Mouse (Mus musculus): Measurements from ENCODE around the gene Miga1. TPM values are rescaled to one million over a fixed set of nuclear protein-coding genes. Genes with fewer than 3 reads are reported as not detected.
"Not testable (repeated sequence)": the region's sequence is repeated elsewhere in the genome, so short reads cannot be mapped to it uniquely, and the experiment has no call there.

Gene Miga1
- polyA plus RNA-seq, 1 experiment from 2014 or later: 19.1 TPM

DNA sequence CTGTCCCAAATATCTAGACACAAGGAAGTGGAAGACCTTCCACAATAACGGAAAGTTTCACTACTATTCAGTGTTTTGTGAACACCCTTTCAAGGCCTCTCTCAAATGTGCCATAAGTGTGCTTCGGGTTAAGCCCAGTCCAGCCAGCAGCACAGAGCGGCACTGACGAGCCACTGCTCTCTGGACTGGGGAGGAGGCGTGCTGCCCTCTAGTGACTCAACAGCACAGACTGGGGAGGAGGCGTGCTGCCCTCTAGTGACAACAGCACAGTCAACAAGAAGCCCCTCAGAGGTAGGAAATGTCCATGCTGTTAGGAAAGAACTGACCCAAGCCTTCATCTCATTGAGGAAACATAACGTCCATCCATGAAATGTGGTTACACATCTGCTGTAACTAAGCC is 24.6 kb downstream of the Miga1 start:
- peak; percentile 86 for DNase-seq (ENCODE audit: low spot score)
- WGBS: 13% methylated on average over 7 of the region's 7 CpGs
- no peak overlapping the region for H3K4me3 ChIP-seq
- H3K9me3 ChIP-seq: no peaks in the 10 kb centered on the region
- no peak overlapping the region for H3K27ac ChIP-seq (replicated peaks)
- peaks cover 35% of the 10 kb centered on the region for H3K36me3 ChIP-seq (replicated peaks)
- H3K27me3 ChIP-seq (replicated peaks; ENCODE audit: low read depth, poor library complexity, severe bottlenecking): no peaks in the 10 kb centered on the region
- no peaks in the 10 kb centered on the region for H3K4me1 ChIP-seq

DNA sequence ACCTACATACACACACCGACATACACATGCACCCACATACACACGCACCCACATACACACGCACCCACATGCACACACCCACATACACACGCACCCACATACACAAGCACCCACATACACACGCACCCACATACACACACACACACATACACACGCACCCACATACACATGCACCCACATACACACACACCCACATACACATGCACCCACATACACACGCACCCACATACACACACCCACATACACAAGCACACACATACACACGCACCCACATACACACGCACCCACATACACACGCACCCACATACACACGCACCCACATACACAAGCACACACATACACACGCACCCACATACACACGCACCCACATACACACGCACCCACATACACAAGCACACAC is 25.5 kb downstream of the Miga1 start:
- H3K27ac ChIP-seq (replicated peaks); H3K27me3 ChIP-seq (replicated peaks; ENCODE audit: low read depth, poor library complexity, severe bottlenecking); DNase-seq (ENCODE audit: low spot score); H3K4me1 ChIP-seq; H3K9me3 ChIP-seq; H3K4me3 ChIP-seq: not testable (repeated sequence)
- peaks cover 31% of the 10 kb centered on the region for H3K36me3 ChIP-seq (replicated peaks)
- WGBS: 76% methylated on average over 14 of the region's 14 CpGs

DNA sequence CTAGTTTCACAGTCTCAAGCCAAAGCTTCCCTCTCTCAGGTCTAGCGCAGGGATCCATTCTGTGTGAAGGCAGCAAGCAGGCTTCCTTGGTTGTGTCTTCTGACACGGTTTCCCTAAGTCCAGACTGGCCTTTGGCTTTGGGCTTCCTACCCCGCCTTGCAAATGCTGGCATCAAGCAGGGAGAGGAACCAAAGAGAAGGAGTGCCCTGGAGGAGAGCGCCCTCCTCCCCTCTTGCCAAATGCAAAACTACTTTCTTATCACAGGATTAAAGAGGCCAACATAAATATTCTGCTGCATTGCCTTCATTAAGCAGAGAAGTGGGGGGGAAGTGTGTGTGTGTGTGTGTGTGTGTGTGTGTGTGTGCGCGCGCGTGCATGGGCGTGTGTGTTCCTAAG is 31.0 kb downstream of the Miga1 start:
- no peak for DNase-seq (ENCODE audit: low spot score)
- 87% methylated on average over 9 of the region's 9 CpGs for WGBS
- Histone ChIP-seq H3K27me3 (replicated peaks; ENCODE audit: low read depth, poor library complexity, severe bottlenecking) (no peaks in the 10 kb centered on the region), H3K36me3 (replicated peaks) (peaks cover 52% of the 10 kb centered on the region), H3K27ac (replicated peaks) (no peak overlapping the region), H3K4me3 (no peak overlapping the region), H3K4me1 (peaks cover 16% of the 10 kb centered on the region), H3K9me3 (no peaks in the 10 kb centered on the region)

- DNase-seq (ENCODE audit: low spot score): no peak
- Histone ChIP-seq H3K36me3 (replicated peaks) (peaks cover 52% of the 10 kb centered on the region), H3K27ac (replicated peaks) (peak overlapping the region; percentile 42; the same call in 1 of the 2 replicates), H3K9me3 (no peaks in the 10 kb centered on the region), H3K27me3 (replicated peaks; ENCODE audit: low read depth, poor library complexity, severe bottlenecking) (no peaks in the 10 kb centered on the region), H3K4me1 (peaks cover 19% of the 10 kb centered on the region), H3K4me3 (no peak overlapping the region)
- 65% methylated on average over 10 of the region's 10 CpGs for WGBS
Observed at GRCm38 (mm10) chr3:152308485-152309249, 31.5 kb downstream of the Miga1 start.

- peaks cover 55% of the 10 kb centered on the region for H3K36me3 ChIP-seq (replicated peaks)
Observed at GRCm38 (mm10) chr3:152305971-152306370, 34.2 kb downstream of the Miga1 start.

DNA sequence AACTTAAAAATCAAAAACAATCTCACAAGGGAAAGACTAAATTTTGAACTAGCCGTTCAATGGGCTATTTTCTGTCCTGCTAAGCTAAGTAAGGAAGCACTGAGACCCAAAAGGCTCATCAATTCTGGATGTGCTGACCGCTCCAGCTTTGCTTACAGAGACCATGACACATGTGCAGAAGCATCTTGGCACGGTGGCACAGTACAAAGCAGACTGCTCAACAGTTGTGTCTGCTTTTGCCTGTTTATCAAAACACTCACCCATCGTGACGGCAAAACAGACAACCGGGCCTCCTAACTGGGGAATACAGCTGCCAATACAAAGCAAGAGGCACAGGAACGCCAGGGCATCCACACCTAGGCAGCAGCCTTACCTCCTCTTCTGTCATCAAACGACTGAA is 35.1 kb downstream of the Miga1 start:
- no peak overlapping the region for H3K27ac ChIP-seq (replicated peaks)
- H3K27me3 ChIP-seq (replicated peaks; ENCODE audit: low read depth, poor library complexity, severe bottlenecking): no peaks in the 10 kb centered on the region
- peaks cover 63% of the 10 kb centered on the region for H3K36me3 ChIP-seq (replicated peaks)
- peaks cover 22% of the 10 kb centered on the region for H3K4me1 ChIP-seq
- 88% methylated on average over 8 of the region's 8 CpGs for WGBS
- no peak overlapping the region for H3K4me3 ChIP-seq
- no peaks in the 10 kb centered on the region for H3K9me3 ChIP-seq
- DNase-seq (ENCODE audit: low spot score): no peak

More at GRCm38 (mm10) chr3:152305971-152306370, 34.2 kb downstream of the Miga1 start:
- no peak overlapping the region for H3K4me3 ChIP-seq
- 83% methylated on average over 4 of the region's 4 CpGs for WGBS
- no peaks in the 10 kb centered on the region for H3K27me3 ChIP-seq (replicated peaks; ENCODE audit: low read depth, poor library complexity, severe bottlenecking)
- no peak for DNase-seq (ENCODE audit: low spot score)
- no peak overlapping the region for H3K27ac ChIP-seq (replicated peaks)
- no peaks in the 10 kb centered on the region for H3K9me3 ChIP-seq
- H3K4me1 ChIP-seq: peaks cover 22% of the 10 kb centered on the region

DNA sequence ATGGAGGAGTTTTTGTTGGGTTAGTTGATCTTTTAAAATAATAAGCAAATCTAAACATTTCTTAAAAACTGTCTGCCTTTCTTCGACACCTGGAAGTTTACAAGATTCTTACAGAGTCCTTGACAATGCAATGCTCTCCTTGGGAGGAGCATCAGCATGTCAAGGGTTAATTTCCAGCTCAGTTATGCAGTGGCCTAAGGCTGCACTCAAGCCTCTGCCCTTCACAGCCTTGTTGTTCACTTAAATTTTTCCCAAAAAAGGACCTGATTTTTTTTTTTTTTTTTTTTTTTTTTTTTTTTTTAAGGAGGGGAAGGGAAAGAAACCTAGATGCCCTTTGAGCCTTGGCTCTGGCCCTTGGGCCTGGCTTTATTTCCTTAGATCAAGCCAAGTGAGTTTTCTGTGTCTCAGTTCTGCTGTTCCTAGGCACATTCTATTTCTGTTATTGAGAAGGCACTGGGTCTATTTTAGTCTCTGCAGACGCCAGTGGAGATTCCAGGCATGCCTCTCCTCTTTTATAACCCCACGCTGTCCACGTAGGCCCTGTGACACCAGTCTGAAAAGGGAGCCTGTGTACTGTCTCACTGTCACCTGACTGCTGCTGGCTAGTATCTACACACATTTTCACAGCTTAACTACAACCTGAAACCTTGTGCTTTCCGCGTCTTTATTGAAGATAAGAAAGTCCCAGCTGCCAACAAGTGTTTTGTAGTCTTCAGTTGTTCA is 36.0 kb downstream of the Miga1 start:
- H3K27me3 ChIP-seq (replicated peaks; ENCODE audit: low read depth, poor library complexity, severe bottlenecking): no peaks in the 10 kb centered on the region
- H3K27ac ChIP-seq (replicated peaks): no peak overlapping the region
- peaks cover 61% of the 10 kb centered on the region for H3K36me3 ChIP-seq (replicated peaks)
- no peak for DNase-seq (ENCODE audit: low spot score)
- no peaks in the 10 kb centered on the region for H3K9me3 ChIP-seq
- 50% methylated on average over 6 of the region's 6 CpGs for WGBS
- peaks cover 20% of the 10 kb centered on the region for H3K4me1 ChIP-seq
- H3K4me3 ChIP-seq: no peak overlapping the region

- WGBS: 75% methylated on average over 9 of the region's 9 CpGs
- Histone ChIP-seq H3K36me3 (replicated peaks) (peaks cover 58% of the 10 kb centered on the region), H3K4me1 (peaks cover 11% of the 10 kb centered on the region), H3K4me3 (no peak overlapping the region), H3K9me3 (no peaks in the 10 kb centered on the region), H3K27me3 (replicated peaks; ENCODE audit: low read depth, poor library complexity, severe bottlenecking) (no peaks in the 10 kb centered on the region), H3K27ac (replicated peaks) (no peak overlapping the region)
- no peak for DNase-seq (ENCODE audit: low spot score)
Observed at GRCm38 (mm10) chr3:152302991-152303390, 37.2 kb downstream of the Miga1 start.

DNA sequence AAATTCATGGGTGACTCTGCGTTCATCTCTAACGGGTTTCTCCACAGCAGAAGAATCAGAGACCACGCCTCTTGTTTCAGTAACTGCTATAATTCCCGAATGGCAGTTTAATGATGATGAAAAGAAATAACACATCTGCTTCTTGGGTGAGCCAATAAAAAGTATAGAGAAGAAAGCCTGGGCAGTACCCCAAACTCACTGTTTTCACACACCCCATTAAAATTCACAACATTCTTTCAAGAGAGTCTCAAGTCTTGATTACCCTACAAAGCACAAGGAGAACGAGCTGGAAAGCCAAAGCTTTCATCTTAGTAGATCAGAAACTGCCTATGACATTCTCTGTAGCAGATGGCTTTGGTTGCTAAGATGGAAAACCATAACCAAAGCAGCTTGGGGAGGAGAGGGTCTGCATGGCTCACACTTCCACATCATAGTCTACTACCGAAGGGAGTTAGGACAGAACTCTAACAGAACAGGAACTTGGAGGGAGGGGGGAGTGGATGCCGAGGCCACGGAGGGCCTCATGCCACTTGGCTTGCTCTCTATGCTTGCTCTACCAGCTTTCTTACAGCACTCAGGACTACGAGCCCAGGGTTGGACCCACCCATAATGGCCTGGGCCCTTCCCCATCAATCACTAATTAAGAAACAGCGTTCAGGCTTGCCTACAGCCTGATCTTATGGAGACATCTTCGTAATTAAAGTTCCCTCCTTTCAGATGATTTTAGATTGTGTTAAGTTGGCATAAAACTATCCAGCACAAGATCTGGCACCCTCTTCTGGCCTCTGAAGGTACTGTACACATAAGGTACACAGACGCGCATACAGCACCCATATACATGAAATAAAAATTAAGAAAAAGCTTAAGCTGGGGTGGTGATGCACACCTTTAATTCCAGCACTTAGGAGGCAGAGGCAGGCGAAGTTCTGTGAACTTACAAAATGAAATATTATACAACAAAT is 39.5 kb downstream of the Miga1 start:
- H3K27ac ChIP-seq (replicated peaks): no peak overlapping the region
- no peaks in the 10 kb centered on the region for H3K27me3 ChIP-seq (replicated peaks; ENCODE audit: low read depth, poor library complexity, severe bottlenecking)
- WGBS: 92% methylated on average over 14 of the region's 14 CpGs
- no peak for DNase-seq (ENCODE audit: low spot score)
- H3K4me1 ChIP-seq: peaks cover 11% of the 10 kb centered on the region
- H3K4me3 ChIP-seq: no peak overlapping the region
- H3K9me3 ChIP-seq: no peaks in the 10 kb centered on the region
- peaks cover 63% of the 10 kb centered on the region for H3K36me3 ChIP-seq (replicated peaks)

DNA sequence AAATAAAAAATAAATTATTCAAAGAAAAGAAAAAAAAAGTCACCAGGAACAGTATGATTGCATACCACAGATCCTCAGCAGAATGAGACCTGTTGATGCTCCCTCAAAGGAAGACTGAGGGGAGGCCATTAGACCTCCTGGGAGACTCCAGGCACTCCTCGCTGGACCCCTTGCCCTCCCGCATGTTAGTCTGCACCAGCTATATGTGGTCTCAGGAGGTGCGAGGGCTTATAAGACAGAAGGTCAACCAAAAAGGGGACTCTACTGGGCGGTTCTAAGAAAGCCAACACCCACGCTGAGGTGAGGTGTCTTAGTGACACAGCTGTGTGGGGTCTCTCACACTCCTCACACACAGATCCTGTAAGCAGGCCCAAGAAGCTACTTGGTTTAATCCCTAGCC is 44.3 kb downstream of the Miga1 start:
- no peak for DNase-seq (ENCODE audit: low spot score)
- H3K9me3 ChIP-seq: no peaks in the 10 kb centered on the region
- 92% methylated on average over 5 of the region's 5 CpGs for WGBS
- peaks cover 69% of the 10 kb centered on the region for H3K36me3 ChIP-seq (replicated peaks)
- H3K27me3 ChIP-seq (replicated peaks; ENCODE audit: low read depth, poor library complexity, severe bottlenecking): no peaks in the 10 kb centered on the region
- no peak overlapping the region for H3K4me3 ChIP-seq
- peaks cover 17% of the 10 kb centered on the region for H3K4me1 ChIP-seq
- no peak overlapping the region for H3K27ac ChIP-seq (replicated peaks)

DNA sequence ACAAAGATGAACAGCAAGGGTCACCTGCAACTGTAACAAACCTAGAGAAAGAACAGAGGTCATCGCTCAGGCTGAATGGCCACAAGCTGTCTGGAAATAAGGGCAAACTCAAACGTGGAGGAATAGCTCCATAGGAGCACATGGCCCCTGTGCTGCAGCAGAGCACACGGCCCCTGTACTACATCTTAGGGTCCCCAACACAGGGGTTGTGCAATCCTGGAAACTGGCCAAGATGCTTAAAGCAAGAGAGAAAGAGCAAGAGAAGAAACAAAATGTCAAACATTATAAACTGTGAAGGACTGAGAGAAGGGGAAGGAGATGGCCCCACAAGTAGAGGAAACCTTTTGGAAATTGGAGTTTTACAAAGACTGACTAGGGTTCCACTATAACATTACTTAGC is 45.8 kb downstream of the Miga1 start:
- Histone ChIP-seq H3K9me3 (no peaks in the 10 kb centered on the region), H3K27ac (replicated peaks) (no peak overlapping the region), H3K4me1 (peaks cover 22% of the 10 kb centered on the region), H3K36me3 (replicated peaks) (peaks cover 65% of the 10 kb centered on the region), H3K27me3 (replicated peaks; ENCODE audit: low read depth, poor library complexity, severe bottlenecking) (no peaks in the 10 kb centered on the region), H3K4me3 (no peak overlapping the region)
- DNase-seq (ENCODE audit: low spot score): no peak
- 80% methylated on average over 3 of the region's 3 CpGs for WGBS

DNA sequence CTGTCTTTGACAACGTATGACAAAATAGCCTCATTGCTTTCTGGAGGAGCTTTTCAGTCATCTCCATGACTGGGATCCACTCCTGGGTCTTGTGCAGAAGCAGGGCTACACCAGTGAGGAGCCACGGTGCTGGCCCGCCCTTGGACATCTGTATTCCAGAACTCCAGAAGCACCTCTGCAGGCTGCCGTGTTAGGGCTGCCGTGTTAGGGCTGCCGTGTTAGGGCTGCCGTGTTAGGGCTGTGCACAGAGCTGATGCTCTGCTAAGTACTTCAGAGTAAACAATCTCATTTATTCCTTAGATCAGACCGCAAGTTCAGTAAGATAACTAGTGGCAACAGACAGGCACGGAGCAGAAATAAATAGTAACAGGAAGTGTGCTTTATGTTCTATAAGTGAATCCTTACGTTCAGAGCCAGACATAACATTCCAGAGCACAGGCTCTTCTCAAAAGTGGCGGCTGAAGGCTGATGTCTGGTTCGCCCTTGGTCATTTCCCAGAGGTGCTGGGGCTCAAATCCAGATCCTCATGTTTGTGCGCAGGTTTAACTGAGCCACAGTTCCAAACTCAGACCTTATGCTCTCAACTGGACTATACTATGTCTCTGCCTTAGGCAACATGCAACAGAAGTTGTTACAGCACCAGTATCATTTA is 46.6 kb downstream of the Miga1 start:
- H3K36me3 ChIP-seq (replicated peaks): peaks cover 73% of the 10 kb centered on the region
- WGBS: 74% methylated on average over 13 of the region's 13 CpGs

More for the DNA sequence above, 46.6 kb downstream of the Miga1 start:
- Histone ChIP-seq H3K4me3 (no peak overlapping the region), H3K4me1 (peaks cover 22% of the 10 kb centered on the region), H3K27me3 (replicated peaks; ENCODE audit: low read depth, poor library complexity, severe bottlenecking) (no peaks in the 10 kb centered on the region), H3K9me3 (no peaks in the 10 kb centered on the region), H3K27ac (replicated peaks) (peak overlapping the region; percentile 24; the same call in 1 of the 2 replicates)
- no peak for DNase-seq (ENCODE audit: low spot score)

Data from embryonic facial prominence, embryonic 10.5 days (tissue).